Comparison of ENCODE assay signal across 11 mouse cellular contexts in the genomic region with DNA sequence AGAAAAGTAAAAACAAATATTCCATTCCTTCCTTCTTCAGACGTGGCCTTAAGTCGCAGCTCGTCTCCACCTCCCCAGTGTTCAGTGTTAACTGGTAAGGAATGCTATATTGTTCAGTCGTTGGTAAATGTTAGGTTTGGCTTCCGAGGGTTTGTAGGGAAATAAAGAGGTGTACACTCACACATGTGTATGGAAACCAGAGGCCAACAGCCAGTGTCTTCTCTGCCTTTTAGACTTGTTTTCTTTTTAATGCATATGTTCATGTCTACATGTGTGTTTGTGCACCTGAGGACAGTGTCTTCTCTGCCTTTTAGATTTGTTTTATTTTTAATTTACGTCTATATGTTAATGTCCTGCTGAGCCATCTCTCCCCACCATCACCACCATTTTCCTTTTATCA. TPM values are rescaled to one million over a fixed set of nuclear protein-coding genes. Genes with fewer than 3 reads are reported as not detected.
A peak's percentile ranks its signal among the peaks of the same experiment; 100 is the strongest.
DNase-seq lines count a peak whose midpoint lies in the region; ATAC-seq and TF ChIP-seq lines count a peak whose summit lies in the region.
"Had no signal": no experiment of that assay in that cellular context is flagged by ENCODE, and none has a peak within 500 bp of the region (broad histone marks: within the 10 kb centered on the region; RNA-seq: fewer than 3 reads in every experiment).

No protein-coding gene starts in this region.

- H3K36me3 ChIP-seq in heart, embryonic 13.5 days = 0 out of 2 replicates have a peak, but pooled peaks cover 3% of the 10 kb centered on the region
- H3K36me3 ChIP-seq in limb, embryonic 12.5 days = no peaks in the 10 kb centered on the region
- H3K36me3 ChIP-seq in stomach, postnatal 0 days (ENCODE audit: control insufficient read depth, insufficient read depth, low read length) = no peaks in the 10 kb centered on the region

- no peak for ATAC-seq in heart, embryonic 13.5 days (ENCODE audit: extremely low read depth, insufficient number of reproducible peaks, low FRiP score, low TSS enrichment)
- ATAC-seq in limb, embryonic 12.5 days (ENCODE audit: insufficient number of reproducible peaks, insufficient read depth, low FRiP score, low TSS enrichment, low read depth) = no peak
- no peak for ATAC-seq in stomach, postnatal 0 days (ENCODE audit: low FRiP score, low TSS enrichment)

- H3K4me2 ChIP-seq in heart, embryonic 13.5 days = no peak overlapping the region; the same call in 1 of the 2 replicates
- no peak overlapping the region for H3K4me2 ChIP-seq in limb, embryonic 12.5 days
- no peak overlapping the region for H3K4me2 ChIP-seq in stomach, postnatal 0 days (replicated peaks; ENCODE audit: low read depth)

- H3K9ac ChIP-seq in heart, embryonic 13.5 days = no peak overlapping the region; the same call in 1 of the 2 replicates
- H3K9ac ChIP-seq in limb, embryonic 12.5 days (replicated peaks) = no peak overlapping the region
- H3K9ac ChIP-seq in stomach, postnatal 0 days (ENCODE audit: low read length) = no peak overlapping the region

- H3K4me3 ChIP-seq in heart, embryonic 13.5 days = no peak overlapping the region
- H3K4me3 ChIP-seq in limb, embryonic 12.5 days (replicated peaks) = no peak overlapping the region
- no peak overlapping the region for H3K4me3 ChIP-seq in stomach, postnatal 0 days (ENCODE audit: low read depth, low read length)
- H3K4me3 ChIP-seq: myocyte had no signal

- H3K9me3 ChIP-seq in heart, embryonic 13.5 days = peaks cover 3% of the 10 kb centered on the region; the same call in 1 of the 2 replicates
- H3K9me3 ChIP-seq in limb, embryonic 12.5 days = peaks cover 8% of the 10 kb centered on the region; the same call in 1 of the 2 replicates
- no peaks in the 10 kb centered on the region for H3K9me3 ChIP-seq in stomach, postnatal 0 days (ENCODE audit: control insufficient read depth, low read length)

- TF ChIP-seq EP300 in stomach, postnatal 0 days (optimal IDR thresholded peaks at IDR 0.05) = no peak

- peak overlapping the region; percentile 42; the same call in 1 of the 2 replicates for H3K27ac ChIP-seq in heart, embryonic 13.5 days (replicated peaks)
- peak overlapping the region; percentile 86 for H3K27ac ChIP-seq in limb, embryonic 12.5 days
- H3K27ac ChIP-seq in stomach, postnatal 0 days (replicated peaks) = 0 out of 2 replicates have a peak overlapping the region, but pooled peaks have one; percentile 40

- intact Hi-C loops in heart, postnatal 14 days (cut with DNase I) = no loop called here

- peaks cover 18% of the 10 kb centered on the region for H3K4me1 ChIP-seq in heart, embryonic 13.5 days
- H3K4me1 ChIP-seq in limb, embryonic 12.5 days (replicated peaks) = peaks cover 31% of the 10 kb centered on the region
- no peaks in the 10 kb centered on the region; the same call in 1 of the 2 replicates for H3K4me1 ChIP-seq in stomach, postnatal 0 days (replicated peaks; ENCODE audit: control insufficient read depth, insufficient read depth)

- WGBS in heart, embryonic 13.5 days = 60% methylated on average over 6 of the region's 6 CpGs
- WGBS in limb, embryonic 12.5 days = 50% methylated on average over 6 of the region's 6 CpGs
- 34% methylated on average over 6 of the region's 6 CpGs for WGBS in stomach, postnatal 0 days

- TF ChIP-seq CTCF in stomach, postnatal 0 days (IDR thresholded peaks at IDR 0.05; ENCODE audit: low read depth) = no peak

- DNase-seq in heart, postnatal 14 days = no peak
- DNase-seq in retina, embryonic 14.5 days (ENCODE audit: low spot score) = peak; percentile 17
- no peak for DNase-seq in retina, postnatal 1 day
- DNase-seq in stomach, postnatal 0 days (ENCODE audit: low spot score) = no peak
- DNase-seq in Muller cell, postnatal 12 days (ENCODE audit: inconsistent ontology term) = no peak
- DNase-seq in right cerebral cortex, postnatal 14 days = no peak
- DNase-seq: cerebellum, adult 11-12 months; kidney, adult 11 months had no signal

- no peaks in the 10 kb centered on the region for H3K27me3 ChIP-seq in heart, embryonic 13.5 days (replicated peaks)
- no peaks in the 10 kb centered on the region for H3K27me3 ChIP-seq in limb, embryonic 12.5 days
- no peaks in the 10 kb centered on the region for H3K27me3 ChIP-seq in stomach, postnatal 0 days (ENCODE audit: control insufficient read depth, insufficient read depth, low read length)

RNA-seq across cellular contexts. Expression of gene Foxk1, which starts 29.1 kb away (rescaled TPM):
- polyA plus RNA-seq in heart, embryonic 13.5 days (2015; fragmentation: Nextera tagmentation; extraction: Ambion mirVana) = 3.4 and 4.3 TPM in 2 replicates
- total RNA-seq in heart, postnatal 14 days (2021) = 10 to 100 TPM; 16.7 to 17.5 TPM
- polyA plus RNA-seq in limb, embryonic 12.5 days (2016; fragmentation: Nextera tagmentation; extraction: Ambion mirVana) = 6.4 and 7.0 TPM in 2 replicates
- polyA plus RNA-seq in stomach, postnatal 0 days (2015; fragmentation: Nextera tagmentation; extraction: Ambion mirVana) = 3.5 and 3.8 TPM in 2 replicates
